Mouse (Mus musculus) gastrocnemius, adult 2 months (tissue): ENCODE measurements at regions not wholly inside any gene's neighbourhood (a gene's known extent, or its start where the extent isn't known, plus 50 kb on each side); places are given as distances from the start of the nearest gene placed in this dataset.

ENCODE experiments used
- DNase-seq: peaks from one replicate; pipeline ENCODE4 v3.0.0; 2022
- H3K27ac ChIP-seq: fragments of 200-600 bp; 2 replicates; pipeline ENCODE4 v1.8.1; 2022; ENCODE audit warnings: mild to moderate bottlenecking
- H3K4me3 ChIP-seq: fragments of 200-600 bp; 2 replicates; pipeline ENCODE4 v1.8.1; 2022; ENCODE audit warnings: mild to moderate bottlenecking, moderate library complexity
- CTCF ChIP-seq: fragments of 200-600 bp; IDR thresholded peaks from 2 replicates; pipeline ENCODE4 v1.8.1; 2022; ENCODE audit warnings: antibody characterized with exemption, mild to moderate bottlenecking, moderate library complexity
- intact Hi-C: fragments of 180-260 bp; cut with DNase I; formaldehyde crosslinking; loops from one replicate; pipeline ENCODE4 v1.15.1; 2025

GRCm38 (mm10) chr8:88417307-88418095 lies 55.5 kb upstream of the Brd7 start:
- no peak for TF ChIP-seq CTCF
- no peak overlapping the region for H3K27ac ChIP-seq
- no peak overlapping the region for H3K4me3 ChIP-seq
- intact Hi-C loops: no loop called here
- DNase-seq: no peak

GRCm38 (mm10) chr8:88423264-88423663 lies 61.3 kb upstream of the Brd7 start:
- intact Hi-C loops: no loop called here
- H3K4me3 ChIP-seq: no peak overlapping the region
- TF ChIP-seq CTCF: no peak
- no peak for DNase-seq
- H3K27ac ChIP-seq: no peak overlapping the region

- TF ChIP-seq CTCF: no peak
- Histone ChIP-seq H3K4me3 (no peak overlapping the region), H3K27ac (no peak overlapping the region)
- intact Hi-C loops: no loop called here
- no peak for DNase-seq
Measured at GRCm38 (mm10) chr8:88428560-88428959, 66.6 kb upstream of the Brd7 start.

- H3K4me3 ChIP-seq: no peak overlapping the region
- DNase-seq: no peak
- intact Hi-C loops: no loop called here
Measured at GRCm38 (mm10) chr8:88431389-88431788, 69.4 kb upstream of the Brd7 start.

GRCm38 (mm10) chr8:88435686-88436085 lies 73.7 kb upstream of the Brd7 start:
- no peak for DNase-seq
- no peak overlapping the region for H3K27ac ChIP-seq
- intact Hi-C loops: no loop called here
- no peak for TF ChIP-seq CTCF
- no peak overlapping the region for H3K4me3 ChIP-seq

More at GRCm38 (mm10) chr8:88431389-88431788, 69.4 kb upstream of the Brd7 start:
- TF ChIP-seq CTCF: no peak
- H3K27ac ChIP-seq: no peak overlapping the region

GRCm38 (mm10) chr8:88440219-88440618 lies 78.2 kb upstream of the Brd7 start:
- TF ChIP-seq CTCF: no peak
- Histone ChIP-seq H3K4me3 (no peak overlapping the region), H3K27ac (no peak overlapping the region)
- DNase-seq: no peak
- intact Hi-C loops: no loop called here

GRCm38 (mm10) chr8:88443397-88443796 lies 77.8 kb upstream of the Nkd1 start:
- H3K27ac ChIP-seq: no peak overlapping the region
- intact Hi-C loops: no loop called here
- TF ChIP-seq CTCF: no peak
- DNase-seq: no peak
- no peak overlapping the region for H3K4me3 ChIP-seq

- no peak for DNase-seq
- TF ChIP-seq CTCF: no peak
- H3K27ac ChIP-seq: no peak overlapping the region
- intact Hi-C loops: no loop called here
- no peak overlapping the region for H3K4me3 ChIP-seq
Measured at GRCm38 (mm10) chr8:88447406-88447805, 73.7 kb upstream of the Nkd1 start.

- no peak for DNase-seq
- Histone ChIP-seq H3K27ac (no peak overlapping the region), H3K4me3 (no peak overlapping the region)
- no peak for TF ChIP-seq CTCF
- intact Hi-C loops: no loop called here
Measured at GRCm38 (mm10) chr8:88447844-88448535, 73.2 kb upstream of the Nkd1 start.

- no peak overlapping the region for H3K27ac ChIP-seq
- intact Hi-C loops: no loop called here
- no peak overlapping the region for H3K4me3 ChIP-seq
- TF ChIP-seq CTCF: no peak
- no peak for DNase-seq
Measured at GRCm38 (mm10) chr8:88449001-88449400, 72.2 kb upstream of the Nkd1 start.

- no peak overlapping the region for H3K4me3 ChIP-seq
- DNase-seq: no peak
- intact Hi-C loops: no loop called here
- H3K27ac ChIP-seq: no peak overlapping the region
- TF ChIP-seq CTCF: no peak
Measured at GRCm38 (mm10) chr8:88449534-88449933, 71.6 kb upstream of the Nkd1 start.

GRCm38 (mm10) chr8:88450864-88451657 lies 70.1 kb upstream of the Nkd1 start:
- DNase-seq: no peak
- intact Hi-C loops: no loop called here
- no peak overlapping the region for H3K27ac ChIP-seq
- no peak overlapping the region for H3K4me3 ChIP-seq
- TF ChIP-seq CTCF: no peak
